Mouse (Mus musculus) erythroid progenitor cell, adult 5-6 weeks (primary cell): Measurements from ENCODE around the gene Akr1b10. TPM values are rescaled to one million over a fixed set of nuclear protein-coding genes. Genes with fewer than 3 reads are reported as not detected.
"Not testable (repeated sequence)": the region's sequence is repeated elsewhere in the genome, so short reads cannot be mapped to it uniquely, and the experiment has no call there.

Experiments
- ATAC-seq: replicated peaks from 2 replicates; pipeline ENCODE4 v1.8.0; 2016; ENCODE audit warnings: moderate number of reproducible peaks, mild to moderate bottlenecking, moderate TSS enrichment, inconsistent platforms; ENCODE audit not compliant: poor library complexity, low FRiP score, severe bottlenecking
- total RNA-seq, 2 experiments: library from RNA; stranded (forward) in 1 of 2; stranded (reverse) in 1 of 2; fragments of 150-400 nt in 1 of 2; fragments of 186-747, 209-891 nt in 1 of 2; gene quantifications; 2 replicates each; pipeline versions ENCODE4 v1.2.3 to v1.2.4; 2015 to 2017; ENCODE audit warnings: low replicate concordance in 2 of 2

Akr1b10 gene
- total RNA-seq (2015; ENCODE audit: low replicate concordance) (11.9 and 16.8 TPM in 2 replicates), total RNA-seq (2017; ENCODE audit: low replicate concordance) (5.4 and 5.5 TPM in 2 replicates)

DNA sequence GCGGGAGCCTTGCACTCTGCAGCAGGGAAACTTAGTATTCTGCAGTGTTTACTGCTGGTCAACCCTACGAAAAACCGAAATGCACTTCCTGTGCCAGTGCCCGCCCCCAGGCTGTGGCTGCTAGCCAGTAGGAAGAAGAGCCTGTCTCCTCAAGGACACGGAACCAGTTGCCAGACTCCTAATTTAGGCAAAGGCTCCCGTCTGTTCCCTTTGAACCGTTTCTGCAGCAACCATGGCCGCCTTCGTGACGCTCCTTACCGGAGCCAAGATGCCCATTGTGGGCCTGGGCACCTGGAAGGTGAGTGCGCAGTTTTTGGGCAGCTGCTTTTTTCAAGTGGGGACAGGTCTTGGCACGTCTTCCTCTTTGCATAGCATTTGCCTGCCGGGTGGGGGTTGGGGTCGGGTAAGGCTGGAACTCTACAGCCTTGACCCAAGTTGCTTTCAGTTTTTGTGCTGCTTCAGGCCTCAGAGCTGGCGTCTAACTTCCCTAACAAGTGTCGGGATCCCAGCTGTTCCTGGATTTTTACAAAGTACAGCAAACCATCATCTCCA lies at the start of gene Akr1b10:
TSS of gene Akr1b10 (plus strand) at position 109 of the 552 bp plus-strand sequence.
- ATAC-seq: 0 out of 2 replicates have a peak, but pooled peaks have one; percentile 25

DNA sequence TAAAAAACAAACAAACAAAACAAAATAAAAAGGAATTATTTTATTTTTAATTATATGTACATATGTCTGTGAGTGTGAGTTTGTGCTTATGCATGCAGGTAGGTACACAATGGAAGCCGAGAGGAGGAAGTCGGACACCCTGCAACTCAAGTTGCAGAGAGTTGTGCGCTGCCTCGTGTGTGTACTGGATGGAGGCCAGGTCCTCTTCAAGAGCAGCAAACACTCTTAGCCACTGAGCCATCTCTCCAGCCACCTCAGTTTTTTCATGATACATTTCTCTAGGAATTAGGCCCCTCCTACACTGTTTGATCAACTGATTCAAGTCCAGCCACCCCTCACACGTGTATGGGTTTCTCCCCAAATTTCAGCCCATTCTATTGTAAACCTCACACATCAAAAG lies 49.3 kb upstream of the Akr1b10 start:
- ATAC-seq: no peak

DNA sequence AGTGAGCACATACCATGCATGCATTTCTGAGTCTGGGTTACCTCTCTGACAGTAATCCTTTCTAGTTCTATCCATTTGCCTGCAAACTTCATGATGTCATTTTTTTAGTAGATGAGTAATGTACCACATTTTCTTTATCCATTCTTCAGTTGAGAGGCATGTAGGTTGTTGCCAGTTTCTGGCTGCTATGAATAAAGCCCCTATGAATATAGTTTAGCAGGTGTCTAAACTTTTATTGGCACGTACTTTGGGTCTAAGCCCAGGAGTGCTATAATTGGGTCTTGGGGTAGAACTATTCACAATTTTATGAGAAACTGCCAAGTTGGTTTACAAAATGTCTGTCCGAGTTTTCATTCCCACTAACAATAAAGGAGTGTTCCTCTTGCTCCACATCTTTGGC lies 46.2 kb upstream of the Akr1b10 start:
- ATAC-seq: no peak

DNA sequence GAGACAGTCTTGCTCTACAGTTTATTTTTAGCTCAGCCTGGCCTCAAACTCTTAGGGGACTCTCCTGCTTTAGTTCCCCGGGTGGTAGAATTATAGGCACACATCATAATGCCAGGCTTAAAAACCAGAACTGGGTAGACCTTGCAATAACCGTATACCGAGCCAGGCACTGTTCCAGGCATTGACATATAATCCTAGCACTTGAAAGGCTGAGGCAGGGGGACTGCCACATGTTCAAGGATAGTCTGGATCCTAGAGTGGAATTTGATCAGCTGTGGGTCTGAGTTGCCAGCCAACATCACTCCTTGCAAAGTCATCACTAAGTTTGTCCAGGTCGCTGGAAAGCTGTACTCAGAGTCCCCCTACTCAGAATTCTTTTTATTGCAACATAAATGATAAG lies 42.0 kb upstream of the Akr1b10 start:
- ATAC-seq: no peak

DNA sequence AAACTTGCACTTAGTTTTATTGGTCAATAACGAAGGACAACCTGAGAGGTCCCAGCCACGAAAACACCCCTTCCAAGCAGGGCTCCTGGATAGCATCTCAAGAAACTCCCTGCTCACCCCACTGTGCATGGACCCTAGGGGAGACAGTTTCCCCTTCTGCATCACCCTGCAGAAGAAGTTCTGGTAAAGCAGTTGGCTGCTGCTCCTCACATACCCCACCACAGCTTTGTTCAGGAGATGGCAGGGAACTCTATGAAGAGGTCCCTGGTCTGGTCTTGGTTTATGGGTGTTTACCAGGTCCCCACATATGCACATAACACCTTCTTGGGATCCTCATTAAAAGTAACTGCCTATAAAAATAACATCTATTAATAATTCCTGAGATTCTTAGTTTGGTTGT lies 41.5 kb upstream of the Akr1b10 start:
- no peak for ATAC-seq

DNA sequence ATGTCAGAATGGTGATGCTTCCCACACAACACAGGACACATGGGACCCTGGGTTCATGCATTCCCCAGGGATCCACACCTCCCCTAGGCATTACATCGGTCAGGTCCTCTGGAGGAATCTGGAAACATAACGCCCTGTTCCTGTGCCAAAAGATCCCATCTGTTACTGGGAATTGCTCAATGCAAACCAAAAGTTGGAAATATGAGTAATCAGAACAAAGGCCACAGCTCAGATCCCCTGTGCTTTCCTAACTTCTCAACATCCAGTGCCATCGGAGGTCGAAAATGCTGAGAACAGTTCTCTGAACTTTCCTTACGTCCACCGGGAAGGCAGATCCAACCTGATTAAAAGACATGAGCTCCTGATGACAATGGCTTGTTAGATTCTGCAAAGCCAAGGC lies 40.6 kb upstream of the Akr1b10 start:
- ATAC-seq: no peak

DNA sequence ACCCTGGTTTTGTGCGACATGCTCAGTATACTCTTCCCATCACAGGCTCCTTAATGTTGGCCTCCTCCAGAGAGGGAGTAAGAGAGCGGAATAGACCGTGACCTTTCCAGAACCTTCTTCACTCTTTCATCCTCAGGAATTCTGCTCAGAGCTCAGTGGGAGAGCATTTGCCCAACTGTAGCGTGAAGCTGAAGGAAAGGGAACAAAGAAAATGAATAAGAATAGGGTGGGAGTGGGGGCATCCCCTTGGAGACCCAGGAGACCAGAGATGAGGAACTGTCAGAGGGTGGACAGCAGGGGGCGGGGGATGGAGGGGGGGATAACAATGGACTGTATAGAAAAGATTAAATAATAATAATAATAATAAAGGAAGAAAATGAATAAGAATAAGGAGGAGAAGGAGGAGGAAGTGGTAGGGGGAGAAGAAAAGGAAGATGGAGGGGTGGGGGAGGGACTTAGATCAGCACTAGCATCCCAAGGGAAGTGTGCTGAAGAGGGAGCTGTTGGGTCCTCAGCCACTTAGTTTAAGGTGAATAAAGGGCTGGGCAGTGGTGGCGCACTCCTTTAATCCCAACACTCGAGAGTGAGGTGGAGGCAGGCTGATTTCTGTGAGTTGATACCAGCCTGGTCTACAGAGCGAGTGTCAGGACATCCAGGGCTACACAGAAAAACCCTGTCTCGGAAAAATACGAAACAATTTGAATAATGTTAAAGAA lies 39.7 kb upstream of the Akr1b10 start:
- no peak for ATAC-seq

DNA sequence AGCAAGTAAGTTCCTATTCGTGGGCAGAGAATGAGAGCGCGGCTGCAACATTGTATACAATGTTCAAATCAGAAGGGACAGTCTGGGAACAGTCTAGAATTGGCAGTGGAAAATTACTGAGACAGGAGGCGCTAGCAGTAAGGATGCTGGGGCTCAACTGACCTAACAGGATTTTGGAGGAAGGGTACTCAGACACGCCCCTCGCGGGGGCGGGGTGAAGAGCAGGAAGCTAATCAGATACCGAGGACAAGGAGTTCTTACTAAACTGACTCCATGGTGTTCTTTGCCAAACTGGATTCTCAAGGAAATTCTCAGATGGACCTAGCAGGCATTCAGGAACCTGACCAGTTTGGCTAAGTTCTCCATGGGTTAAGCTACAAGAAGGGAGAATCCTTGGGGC lies 39.1 kb upstream of the Akr1b10 start:
- no peak for ATAC-seq

DNA sequence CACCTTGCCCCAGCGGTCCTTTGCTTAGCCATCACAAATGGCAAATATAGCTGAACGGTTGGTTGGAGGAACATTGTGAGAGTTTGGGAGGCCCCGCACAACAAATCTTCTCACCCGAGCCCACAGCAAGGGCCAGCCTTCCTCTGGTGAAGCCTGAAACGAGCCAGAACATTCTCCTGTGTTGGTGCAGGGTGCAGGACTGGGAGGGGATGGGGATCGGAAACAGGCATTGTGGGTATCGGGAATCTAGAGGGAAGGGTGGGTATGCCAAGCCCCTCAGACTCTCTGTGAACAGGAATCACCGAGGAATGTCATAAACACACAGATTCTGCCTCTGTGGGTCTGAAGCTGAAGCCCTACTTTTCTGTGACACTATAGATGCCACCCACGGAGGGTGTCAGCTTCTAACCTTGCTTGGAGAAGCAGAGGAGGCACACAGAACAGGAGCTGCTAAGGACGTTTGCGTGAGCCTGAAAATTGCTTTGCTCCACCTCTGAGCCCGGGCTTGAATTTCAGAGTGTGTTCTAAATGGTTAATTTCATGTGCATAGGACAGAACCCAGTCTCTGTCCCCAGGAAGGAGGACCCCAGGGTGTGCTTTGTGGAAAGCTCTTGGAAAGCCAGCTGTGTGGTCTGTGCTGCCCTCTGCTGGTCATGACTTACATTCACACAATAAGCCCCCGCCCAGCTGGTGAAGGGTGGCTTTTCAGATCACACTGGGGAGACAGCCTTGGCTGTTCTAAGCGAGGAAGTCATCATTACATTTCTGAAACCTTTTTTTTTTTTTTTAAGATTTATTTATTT lies 37.7 kb upstream of the Akr1b10 start:
- ATAC-seq: no peak

DNA sequence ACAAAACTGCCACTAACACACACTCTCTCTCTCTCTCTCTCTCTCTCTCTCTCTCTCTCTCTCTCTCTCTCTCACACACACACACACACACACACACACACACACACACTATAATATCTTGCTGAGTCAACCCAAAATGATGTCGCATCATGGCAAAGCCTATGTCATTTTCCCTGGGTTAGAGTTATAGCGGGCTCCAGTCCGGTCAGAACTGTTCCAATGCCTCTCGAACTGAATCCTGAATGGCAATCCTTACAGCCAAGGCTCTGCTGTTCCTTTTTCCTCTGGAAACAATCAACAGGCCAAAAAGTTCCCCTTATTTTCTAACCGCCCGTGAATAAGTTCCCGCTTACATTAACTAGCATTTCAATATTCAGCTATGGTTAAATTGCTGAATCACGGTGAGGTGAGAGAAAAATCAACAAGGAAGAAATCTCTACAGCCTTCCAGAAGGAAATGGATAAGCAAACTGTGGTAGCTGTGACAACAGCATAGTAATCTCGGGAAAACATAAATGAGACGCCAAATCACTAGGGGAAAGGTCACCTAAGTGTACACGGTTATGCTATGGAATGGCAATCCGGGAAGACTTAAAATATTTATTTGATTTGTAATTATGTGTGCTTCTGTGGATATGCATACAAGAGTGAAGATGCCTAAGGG lies 33.9 kb upstream of the Akr1b10 start:
- no peak for ATAC-seq

DNA sequence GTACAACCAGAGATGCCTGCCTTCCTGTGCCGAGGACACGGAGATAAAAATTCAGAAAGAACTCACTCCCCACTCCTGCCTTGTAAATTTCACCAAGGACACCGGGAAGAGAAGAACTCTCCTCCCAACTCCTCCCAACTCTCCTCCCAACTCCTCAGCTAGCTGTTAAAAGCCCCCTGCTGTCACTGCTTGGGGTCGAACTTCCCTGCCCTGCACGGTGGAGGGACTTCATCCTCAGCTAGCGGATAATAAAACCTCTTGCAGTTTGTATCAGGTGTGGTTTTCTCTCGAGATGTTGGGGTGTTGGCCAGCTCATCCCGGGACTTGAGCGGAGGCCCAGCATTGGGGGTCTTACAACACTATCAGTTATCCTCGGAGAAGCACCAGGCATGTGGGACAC lies 32.5 kb upstream of the Akr1b10 start:
- not testable (repeated sequence) for ATAC-seq

DNA sequence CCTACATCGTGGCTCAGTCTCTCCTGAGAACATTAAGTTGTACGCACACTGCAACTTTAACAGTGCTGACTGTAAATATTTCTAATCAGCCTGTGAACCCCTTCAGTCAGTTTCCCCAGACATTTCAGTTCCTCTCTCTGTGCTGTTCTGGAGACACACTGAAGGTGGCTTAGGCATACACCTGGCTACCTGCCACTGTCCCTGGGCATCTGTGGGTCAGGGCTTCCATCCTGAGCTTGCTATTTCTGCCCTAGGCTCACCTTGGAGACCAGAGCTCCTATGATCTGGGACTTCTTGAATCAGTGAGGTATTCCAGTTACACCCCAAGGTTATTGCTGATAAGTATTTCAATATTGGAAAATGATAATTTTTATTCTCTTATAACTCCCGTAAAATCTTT lies 31.6 kb upstream of the Akr1b10 start:
- ATAC-seq: no peak

DNA sequence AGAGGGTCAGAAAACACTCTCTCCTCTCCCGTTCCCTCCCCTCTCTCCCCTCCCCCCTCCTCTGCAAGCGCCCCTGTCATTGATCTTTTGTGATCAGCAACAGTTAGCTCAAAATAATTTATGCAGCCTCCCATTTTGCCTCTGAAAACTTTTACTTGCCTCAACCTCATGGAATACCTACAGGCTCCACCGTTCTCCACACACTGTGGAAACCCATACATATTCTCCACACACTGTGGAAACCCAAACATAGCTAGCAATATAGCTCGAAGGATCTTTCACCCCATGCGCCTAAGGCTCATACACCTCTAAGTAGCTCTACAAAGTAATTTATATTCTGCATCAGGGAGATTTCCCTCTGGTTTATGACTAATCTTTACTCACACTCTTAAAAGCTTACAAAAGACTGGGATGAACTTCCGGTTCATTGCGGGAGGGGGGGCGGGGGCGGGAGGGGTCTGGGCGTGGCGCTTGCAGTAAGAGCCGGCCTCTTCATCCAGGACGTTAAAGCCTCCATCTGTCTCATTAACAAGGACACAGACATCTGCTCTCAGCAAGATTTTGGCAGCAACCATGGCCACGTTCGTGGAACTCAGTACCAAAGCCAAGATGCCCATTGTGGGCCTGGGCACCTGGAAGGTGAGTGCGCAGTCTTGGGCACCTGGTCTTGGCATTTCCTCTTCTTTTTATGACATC lies 30.2 kb upstream of the Akr1b10 start, which contains the start of gene Akr1b8:
TSS of gene Akr1b8 (plus strand) at position 462 of the 696 bp plus-strand sequence.
- no peak for ATAC-seq

DNA sequence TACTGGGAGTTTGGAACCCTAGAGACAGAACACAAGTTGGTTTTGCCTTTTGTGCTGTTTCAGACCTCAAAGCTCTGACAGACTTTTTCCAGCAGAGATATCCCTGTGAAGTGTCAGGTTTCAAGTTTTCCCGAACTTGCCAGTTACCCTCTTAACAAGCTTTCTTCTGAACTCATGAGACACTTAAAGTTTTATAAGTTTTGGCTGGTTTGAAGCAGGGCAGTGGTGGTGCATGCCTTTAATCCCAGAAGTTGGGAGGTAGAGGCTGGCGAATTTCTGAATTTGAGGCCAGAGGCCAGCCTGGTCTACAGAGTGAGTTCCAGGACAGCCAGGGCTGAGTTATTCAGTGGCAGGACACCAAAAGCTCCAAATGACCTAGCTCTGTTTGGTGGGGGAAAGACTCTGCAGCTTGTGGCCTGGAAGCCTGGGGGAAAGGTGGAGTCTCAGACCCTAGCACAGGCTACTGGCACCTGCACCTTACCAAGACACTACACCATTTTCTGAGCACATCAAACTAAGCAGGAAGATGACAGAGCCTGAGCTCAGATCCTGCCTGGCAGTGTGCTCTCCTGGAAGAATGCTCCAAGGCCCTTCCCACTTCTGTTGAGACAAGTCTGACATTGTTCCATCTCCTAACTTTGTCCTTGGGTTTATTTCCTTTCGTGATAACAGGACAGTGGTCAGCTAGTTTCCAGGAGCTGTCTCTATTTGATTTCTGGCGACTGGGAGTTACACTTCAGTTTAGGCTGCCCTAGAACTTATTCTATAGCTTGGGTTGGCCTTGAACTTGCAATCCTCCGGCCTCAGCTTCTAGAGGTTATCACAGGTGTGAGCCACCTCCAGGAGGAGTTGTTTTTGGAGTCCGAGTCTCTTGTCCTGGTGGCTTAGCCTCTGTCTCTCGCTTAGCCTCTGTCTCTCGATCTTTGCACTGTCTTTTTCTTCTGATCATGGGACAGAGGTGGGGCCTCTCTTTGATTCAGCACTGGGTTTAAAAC lies 29.4 kb upstream of the Akr1b10 start:
- no peak for ATAC-seq

DNA sequence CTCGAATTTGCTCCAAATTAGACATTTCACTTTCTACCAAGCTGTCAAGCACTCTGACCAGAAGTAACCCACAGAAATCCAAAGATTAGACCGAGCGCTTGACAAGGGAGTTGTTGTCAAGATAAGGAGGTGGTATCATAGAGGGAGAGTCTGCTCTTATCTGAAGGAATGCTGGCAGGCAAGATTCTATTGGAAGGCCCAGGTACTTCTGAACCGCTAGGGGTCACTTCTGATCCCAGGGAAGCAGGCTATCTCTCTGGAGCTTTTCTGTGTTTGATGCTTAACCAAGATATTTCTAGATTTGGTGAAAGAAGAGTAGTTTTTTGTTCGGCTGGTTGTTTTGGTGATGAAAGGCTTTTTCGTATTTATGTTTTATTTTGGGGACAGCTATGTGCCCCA lies 28.7 kb upstream of the Akr1b10 start:
- no peak for ATAC-seq

DNA sequence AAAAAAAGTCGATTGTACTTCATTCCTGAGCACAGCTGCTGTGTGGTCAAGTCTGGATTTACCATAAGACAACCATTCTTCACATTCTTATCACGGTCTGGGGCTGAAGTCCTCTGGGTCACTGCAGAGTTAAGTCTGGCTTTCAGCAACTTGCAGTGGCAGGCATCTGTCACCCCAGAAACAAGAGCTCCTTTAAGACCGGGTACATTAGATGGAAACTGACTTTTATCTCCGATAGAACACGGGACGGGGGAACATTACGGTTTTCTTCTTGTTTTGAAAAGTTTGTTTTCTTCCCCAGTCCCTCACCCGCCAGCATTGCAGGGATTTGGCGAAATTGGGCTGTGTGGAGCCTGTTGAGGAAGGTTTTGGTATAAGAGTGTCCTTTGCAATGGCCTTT lies 28.2 kb upstream of the Akr1b10 start:
- no peak for ATAC-seq

DNA sequence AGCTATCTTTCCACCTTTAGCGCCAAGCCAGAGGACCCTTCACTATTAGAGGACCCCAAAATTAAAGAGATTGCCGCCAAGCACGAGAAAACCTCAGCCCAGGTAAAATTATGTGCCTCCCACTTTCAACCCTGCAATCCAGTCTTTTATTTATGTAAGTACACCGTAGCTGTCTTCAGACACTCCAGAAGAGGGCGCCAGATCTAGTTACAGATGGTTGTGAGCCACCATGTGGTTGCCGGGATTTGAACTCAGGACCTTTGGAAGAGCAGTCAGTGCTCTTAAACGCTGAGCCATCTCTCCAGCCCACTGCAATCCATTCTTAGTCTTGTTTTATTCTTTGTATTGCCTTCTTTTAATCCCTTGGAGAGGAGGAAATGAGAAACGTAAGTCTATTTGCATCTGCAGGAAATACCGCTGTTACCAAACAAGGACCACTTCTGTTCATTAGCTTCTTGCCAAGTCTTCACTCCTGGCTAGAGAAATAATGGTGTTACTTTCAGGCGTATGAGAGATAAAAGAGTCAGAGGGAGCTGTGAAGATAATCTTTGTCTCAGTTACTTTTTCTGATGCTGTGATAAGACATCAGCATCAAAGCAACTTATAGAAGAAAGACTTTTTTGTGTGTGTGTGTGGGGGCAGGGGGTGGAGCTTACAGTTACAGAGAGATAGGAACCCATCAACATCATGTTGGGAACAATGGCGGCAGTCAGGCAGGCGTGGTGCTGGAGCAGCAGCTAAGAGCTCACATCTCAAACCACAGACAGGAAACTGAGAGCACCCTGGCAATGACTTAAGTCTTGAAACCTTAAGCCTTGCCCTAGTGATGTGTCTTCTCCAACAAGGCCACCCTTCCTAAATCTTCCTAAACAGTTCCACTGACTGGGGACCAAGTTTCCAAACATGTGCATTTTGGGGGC lies 19.5 kb upstream of the Akr1b10 start:
- ATAC-seq: no peak

DNA sequence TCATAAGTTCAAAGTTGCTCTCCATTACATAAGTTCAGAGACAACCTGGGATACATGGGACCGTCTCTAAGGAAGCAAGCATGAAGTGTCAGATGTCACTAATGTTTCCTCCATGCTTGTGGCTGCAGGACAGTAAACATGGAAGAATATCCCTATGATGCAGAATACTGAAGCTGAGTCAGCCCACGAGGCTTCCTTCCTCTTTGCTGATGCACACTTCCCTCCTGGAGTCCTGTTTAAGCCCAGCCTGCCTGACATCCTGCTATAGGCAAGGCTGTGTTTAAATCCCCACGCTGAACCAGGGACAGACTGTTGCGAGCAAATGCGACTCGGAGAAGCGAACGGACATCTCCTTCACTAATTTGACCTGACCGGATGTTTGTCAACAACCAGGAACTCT lies 16.0 kb upstream of the Akr1b10 start:
- no peak for ATAC-seq
